Mouse (Mus musculus) spleen, adult 2 months (tissue): Measurements from ENCODE around the gene Ocln.

Source experiments
- CTCF ChIP-seq: fragments of 200-500 bp; IDR thresholded peaks from 2 replicates; pipeline ENCODE4 v1.5.1; 2011; ENCODE audit warnings: mild to moderate bottlenecking, inconsistent platforms; ENCODE audit not compliant: insufficient read depth, insufficient read length, insufficient replicate concordance; ENCODE audit errors: extremely low read depth
- POLR2A ChIP-seq: fragments of 200-500 bp; IDR thresholded peaks from 2 replicates; pipeline ENCODE4 v1.6.1; 2011; ENCODE audit warnings: low read depth, low read length, inconsistent platforms

DNA sequence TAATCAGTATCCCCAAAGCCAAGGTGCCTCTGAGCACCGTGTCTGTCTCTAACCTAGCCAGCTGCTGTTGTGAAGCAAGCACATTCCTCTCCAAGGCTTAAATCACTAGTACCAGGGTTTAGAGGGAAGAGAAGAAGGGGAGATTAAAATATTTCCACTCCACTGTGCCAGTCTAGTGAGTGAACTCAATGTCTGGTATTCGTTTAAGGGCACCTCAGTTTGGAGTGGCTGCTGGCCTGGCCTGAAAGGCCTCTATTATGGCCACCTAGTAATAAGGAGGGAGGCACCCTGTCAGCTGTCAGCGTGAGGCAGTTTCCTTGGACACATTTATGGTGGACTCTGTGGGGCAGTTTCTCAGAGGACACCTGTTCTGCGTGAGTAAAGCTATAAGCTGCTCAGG, 4.5 kb upstream of the Ocln start:
- no peak for TF ChIP-seq POLR2A
- TF ChIP-seq CTCF, result no peak
